Mouse (Mus musculus) liver, embryonic 14.5 days (tissue): ENCODE measurements around the gene Gfpt1. TPM values are rescaled to one million over a fixed set of nuclear protein-coding genes. Genes with fewer than 3 reads are reported as not detected.

Source experiments
- ATAC-seq: fragments of 200-750 bp; cut with Nextera tagmentation; 2 replicates; pipeline ENCODE4 v1.8.0; 2017; ENCODE audit warnings: moderate number of reproducible peaks, mild to moderate bottlenecking, moderate library complexity; ENCODE audit not compliant: insufficient read depth
- DNase-seq, 3 experiments: peaks; one replicate each; pipeline ENCODE4 v3.0.0-alpha.2; 2012 to 2013; ENCODE audit warnings: low read depth in 3 of 3, low spot score in 3 of 3
- H3K27ac ChIP-seq: fragments of 300-500 bp; sonication (generic); 2 replicates; pipeline ENCODE4 v1.5.1; 2014; ENCODE audit warnings: moderate library complexity, mild to moderate bottlenecking, control low read depth, inconsistent platforms
- H3K27me3 ChIP-seq: fragments of 300-500 bp; sonication (generic); 2 replicates; pipeline ENCODE4 v1.6.1; 2014; ENCODE audit warnings: mild to moderate bottlenecking, low read length, moderate library complexity; ENCODE audit not compliant: control insufficient read depth, insufficient read depth
- H3K36me3 ChIP-seq: fragments of 300-500 bp; sonication (generic); replicated peaks from 2 replicates; pipeline ENCODE4 v1.6.1; 2014; ENCODE audit warnings: low read depth; ENCODE audit not compliant: control insufficient read depth, insufficient read depth
- H3K4me1 ChIP-seq, 2 experiments: fragments of 200-500 bp in 1 of 2; fragments of 300-500 bp in 1 of 2; sonication (generic) in 1 of 2; replicated peaks; 2 replicates each; pipeline ENCODE4 v1.6.1; 2012 to 2014; ENCODE audit warnings: antibody characterized with exemption in 1 of 2, inconsistent platforms in 1 of 2, low read length in 1 of 2; ENCODE audit not compliant: control insufficient read depth in 2 of 2, insufficient read depth in 2 of 2
- H3K4me2 ChIP-seq: fragments of 300-500 bp; sonication (generic); 2 replicates; pipeline ENCODE4 v1.6.1; 2014; ENCODE audit warnings: low read depth, mild to moderate bottlenecking, control low read depth, moderate library complexity
- H3K4me3 ChIP-seq, 2 experiments: fragments of 200-500 bp in 1 of 2; fragments of 300-500 bp in 1 of 2; sonication (generic) in 1 of 2; 2 replicates each; pipeline ENCODE4 v1.5.1; 2012 to 2014; ENCODE audit warnings: low read depth in 2 of 2, low read length in 2 of 2, mild to moderate bottlenecking in 2 of 2, control low read depth in 1 of 2, inconsistent platforms in 1 of 2, moderate library complexity in 1 of 2; ENCODE audit not compliant: insufficient read depth in 1 of 2
- H3K9ac ChIP-seq: fragments of 300-500 bp; sonication (generic); replicated peaks from 2 replicates; pipeline ENCODE4 v1.6.1; 2014; ENCODE audit warnings: mild to moderate bottlenecking, control low read depth, moderate library complexity
- H3K9me3 ChIP-seq: fragments of 300-500 bp; sonication (generic); 2 replicates; pipeline ENCODE4 v1.6.1; 2016; ENCODE audit warnings: low read length, mixed read lengths; ENCODE audit not compliant: control insufficient read depth
- CTCF ChIP-seq: IDR thresholded peaks from 2 replicates; pipeline ENCODE4 v1.5.1; 2016; ENCODE audit warnings: antibody characterized with exemption, low read depth, control low read depth
- EP300 ChIP-seq: IDR thresholded peaks from 2 replicates; pipeline ENCODE4 v1.6.1; 2016; ENCODE audit warnings: antibody characterized with exemption, low read depth
- WGBS: fragments of 180-500 bp; shearing (Covaris S2); extraction: QIAGEN DNeasy Blood & Tissue Kit; methylation state at CpG from one replicate; pipeline ENCODE4 v1.1.7; 2014; ENCODE audit not compliant: insufficient replicate concordance; 5-methylcytosine and 5-hydroxymethylcytosine counted together
- polyA plus RNA-seq, 2 experiments: library from polyadenylated mRNA; depleted of rRNA in 1 of 2; stranded (reverse) in 1 of 2; unstranded in 1 of 2; fragments of >200 nt; fragmentation: Nextera tagmentation in 1 of 2; extraction: Ambion mirVana in 1 of 2; gene quantifications; 2 replicates each; pipeline versions ENCODE4 v1.2.1 to v1.2.3; 2012 to 2014

Gene Gfpt1
- polyA plus RNA-seq, 2 experiments: 5.2 to 5.5 TPM

- H3K27ac ChIP-seq: peak overlapping the region; percentile 34; the same call in 1 of the 2 replicates
- H3K4me1 ChIP-seq: peaks cover 27% of the 10 kb centered on the region in 2 experiments
- peak; percentile 28 to 69 (median 58) for DNase-seq
- TF ChIP-seq CTCF: no peak
- no peak for TF ChIP-seq EP300
- no peaks in the 10 kb centered on the region for H3K27me3 ChIP-seq
- no peaks in the 10 kb centered on the region for H3K36me3 ChIP-seq
- ATAC-seq: peak; percentile 83
- H3K9me3 ChIP-seq: no peaks in the 10 kb centered on the region
- H3K9ac ChIP-seq: no peak overlapping the region
- H3K4me2 ChIP-seq: peak overlapping the region; percentile 21
- no peak overlapping the region for H3K4me3 ChIP-seq
- 50% methylated on average over 12 of the region's 12 CpGs for WGBS
These were observed 97.3 kb downstream of the Gfpt1 start for GRCm38 (mm10) chr6:87139796-87140553.

Other genes starting within 250 kb of the Gfpt1 start
- gene Anxa4, start 249.3 kb upstream of the Gfpt1 start, polyA plus RNA-seq (2012; rRNA removed): 12.7 and 16.4 TPM in 2 replicates
- gene Anxa4, start 249.3 kb upstream of the Gfpt1 start, polyA plus RNA-seq (2014; fragmentation: Nextera tagmentation; extraction: Ambion mirVana): 29.4 and 34.5 TPM in 2 replicates
- 2.0 and 2.4 TPM in 2 replicates for gene Aak1, start 193.3 kb upstream of the Gfpt1 start, polyA plus RNA-seq (2012; rRNA removed)
- gene Aak1, start 193.3 kb upstream of the Gfpt1 start, polyA plus RNA-seq (2014; fragmentation: Nextera tagmentation; extraction: Ambion mirVana): 3.9 and 4.2 TPM in 2 replicates
- gene Nfu1, start 33.6 kb upstream of the Gfpt1 start, polyA plus RNA-seq (2012; rRNA removed): 23.5 and 51.9 TPM in 2 replicates
- 47.7 and 48.6 TPM in 2 replicates for gene Nfu1, start 33.6 kb upstream of the Gfpt1 start, polyA plus RNA-seq (2014; fragmentation: Nextera tagmentation; extraction: Ambion mirVana)
- 0.01 and 0.10 TPM in 2 replicates for gene D6Ertd527e, start 61.9 kb downstream of the Gfpt1 start, polyA plus RNA-seq (2012; rRNA removed)
- not detected in 2 replicates for gene D6Ertd527e, start 61.9 kb downstream of the Gfpt1 start, polyA plus RNA-seq (2014; fragmentation: Nextera tagmentation; extraction: Ambion mirVana)